Mouse (Mus musculus) regulatory T cell (primary cell): ENCODE measurements around the gene Olfr652.

Experiments used
- in situ Hi-C: fragments of 300-600 bp; cut with MboI, MseI; formaldehyde crosslinking; loops from one replicate; pipeline ENCODE4 v1.15.1; 2025; ENCODE audit warnings: high pct_unique_total_duplicates

Gene Olfr652

DNA sequence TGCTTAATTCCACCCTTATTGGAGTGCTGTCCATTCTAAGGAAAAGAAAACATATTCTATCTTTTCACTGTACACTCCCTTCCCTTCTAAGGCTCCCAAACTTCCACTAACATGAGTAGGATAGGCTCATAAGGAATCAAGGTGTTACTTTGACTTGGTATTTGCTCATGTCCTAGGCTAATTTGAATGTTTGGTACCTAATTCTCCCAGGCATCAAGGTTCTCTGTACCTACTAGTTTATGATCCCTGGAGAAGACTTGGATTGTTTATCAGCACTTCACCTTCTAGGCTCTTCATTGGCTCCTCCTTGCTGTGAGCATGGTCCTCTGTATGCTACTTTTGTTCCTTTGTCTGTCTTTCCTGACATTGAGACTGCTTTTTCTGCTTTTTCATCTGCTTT lies at the start of gene Olfr652:
TSS of gene Olfr652 (plus strand) at position 301 of the 400 bp plus-strand sequence.
- in situ Hi-C loops: no loop called here

DNA sequence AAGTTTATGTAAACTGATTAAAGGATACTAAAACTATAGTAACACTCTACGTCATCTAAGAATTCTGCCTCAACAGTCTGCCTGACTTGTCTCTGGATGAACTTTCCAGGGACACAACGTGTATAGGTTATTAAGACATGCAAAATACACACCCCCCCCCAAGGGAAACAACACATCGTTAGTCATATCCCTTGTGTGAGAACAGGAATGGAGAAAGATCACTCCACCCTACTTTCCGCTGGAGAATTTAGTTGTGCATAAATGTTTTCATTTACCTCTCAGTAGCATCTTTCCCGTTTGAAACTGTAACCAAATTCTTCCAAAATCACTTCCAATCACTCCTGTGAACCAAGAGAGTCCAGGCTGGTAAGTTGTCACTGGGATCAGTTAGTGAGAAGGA lies 10.9 kb upstream of the Olfr652 start, which contains the start of gene Olfr651:
TSS of gene Olfr651 (plus strand) at position 301 of the 400 bp plus-strand sequence.
- in situ Hi-C loops: no loop called here

DNA sequence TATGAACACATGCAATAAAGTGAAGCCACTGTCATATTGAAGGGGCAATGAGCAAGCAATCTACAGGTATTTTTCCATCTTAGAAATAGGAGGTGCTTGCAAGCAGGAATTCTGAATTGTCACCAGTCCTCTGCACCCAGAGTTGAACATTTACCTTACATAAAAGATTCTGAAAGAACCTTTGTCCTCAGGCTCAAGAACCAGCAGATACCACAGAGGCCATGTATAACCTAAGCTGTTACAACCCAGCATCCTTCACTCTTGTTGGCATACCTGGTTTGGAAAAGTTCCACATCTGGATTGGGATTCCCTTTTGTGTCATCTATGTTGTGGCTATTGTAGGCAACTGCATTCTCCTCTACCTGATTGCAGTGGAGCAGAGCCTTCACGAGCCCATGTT lies 8.0 kb upstream of the Olfr652 start:
- in situ Hi-C loops: no loop called here

DNA sequence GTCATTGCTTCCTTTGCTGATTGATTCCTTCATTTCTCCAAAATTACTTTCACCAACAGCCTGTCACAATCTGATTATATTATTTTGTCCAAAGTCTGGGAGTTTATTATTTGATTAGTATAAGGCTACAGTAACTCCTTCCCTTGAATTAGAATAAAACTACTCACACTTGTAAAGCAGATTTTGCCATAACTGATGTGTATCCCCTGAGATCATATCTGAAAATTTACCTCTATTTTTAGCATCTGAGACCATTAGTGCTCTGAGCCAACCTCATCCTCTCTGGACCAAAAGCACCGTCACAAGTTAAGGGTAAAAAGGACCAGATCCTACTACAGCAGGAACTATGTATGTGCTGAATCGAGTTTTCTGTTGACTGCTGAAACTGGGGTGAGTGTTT lies 16.3 kb downstream of the Olfr652 start, which contains the start of gene Olfr653:
TSS of gene Olfr653 (plus strand) at position 301 of the 400 bp plus-strand sequence.
- in situ Hi-C loops: no loop called here

DNA sequence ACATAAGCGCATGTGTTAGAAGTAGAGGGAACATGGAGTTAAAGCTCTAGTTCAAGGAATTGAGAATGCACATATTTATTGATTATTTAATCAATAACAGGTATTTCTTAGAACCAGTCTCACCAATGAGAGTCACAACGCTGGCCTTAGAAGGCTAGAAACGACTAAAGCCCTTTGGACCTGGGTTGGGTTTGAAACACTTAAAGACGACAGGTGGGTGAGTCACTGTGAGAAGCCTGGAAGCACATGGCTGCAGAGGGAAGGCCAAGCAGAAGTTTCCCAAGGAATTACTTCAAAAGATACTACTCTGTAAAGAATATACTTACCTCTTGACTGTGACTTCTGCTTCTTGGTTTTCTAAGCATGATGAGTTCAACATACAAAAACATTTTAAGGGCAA lies 20.1 kb downstream of the Olfr652 start:
- in situ Hi-C loops: no loop called here

DNA sequence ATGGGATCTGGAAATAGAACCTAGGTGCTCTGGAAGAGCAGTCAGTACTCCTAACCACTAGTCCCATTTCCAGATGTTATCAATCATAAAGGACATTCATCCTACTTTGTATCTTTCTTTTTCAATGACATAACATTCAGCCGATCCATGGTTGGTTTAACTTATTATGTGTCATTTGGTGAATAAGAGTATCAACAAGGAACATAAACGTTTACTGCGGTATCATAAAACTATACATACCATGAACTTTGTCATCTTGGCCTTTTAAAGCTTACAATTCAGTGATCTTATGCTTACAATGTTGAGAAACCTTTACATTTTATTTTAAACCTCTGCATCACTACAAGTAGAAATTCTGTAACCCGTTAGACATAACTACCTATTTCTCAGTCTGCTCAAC lies 20.7 kb downstream of the Olfr652 start:
- in situ Hi-C loops: no loop called here

DNA sequence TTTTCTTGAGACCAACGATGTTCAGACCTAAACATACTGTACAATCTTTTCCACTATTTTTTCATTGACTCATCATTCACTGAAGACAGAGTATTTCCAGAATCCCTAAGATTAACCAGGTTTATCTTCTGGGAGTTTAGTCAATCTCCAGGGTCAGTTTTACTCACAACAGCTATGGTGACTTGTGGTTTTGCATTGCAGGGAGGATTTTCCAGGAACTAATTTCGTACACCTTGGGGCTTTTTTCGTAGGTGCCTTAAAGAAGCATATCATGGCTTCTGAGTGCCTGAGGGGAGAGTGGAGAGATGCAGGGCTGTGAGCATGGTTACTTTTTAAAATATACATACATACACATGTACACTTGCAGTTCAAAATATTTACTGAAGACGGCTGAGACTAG lies 26.0 kb downstream of the Olfr652 start, which contains the start of gene Olfr654:
TSS of gene Olfr654 (plus strand) at position 301 of the 400 bp plus-strand sequence.
- in situ Hi-C loops: no loop called here

DNA sequence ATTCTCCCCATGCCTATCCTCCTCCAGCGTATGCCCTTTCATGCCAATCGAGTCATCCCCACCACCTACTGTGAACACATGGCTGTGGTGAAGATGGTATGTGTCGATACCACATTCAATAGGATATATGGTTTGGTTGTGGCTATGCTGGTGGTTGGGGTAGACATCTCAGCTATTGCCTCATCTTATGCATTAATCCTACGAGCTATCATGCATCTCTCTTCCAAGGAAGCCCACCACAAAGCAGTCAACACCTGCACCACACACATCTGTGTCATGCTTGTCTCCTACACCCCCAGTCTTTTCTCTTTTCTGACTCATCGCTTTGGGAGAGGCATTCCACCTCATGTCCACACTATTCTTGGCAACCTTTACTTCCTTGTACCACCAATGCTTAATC lies 27.6 kb downstream of the Olfr652 start:
- in situ Hi-C loops: no loop called here

DNA sequence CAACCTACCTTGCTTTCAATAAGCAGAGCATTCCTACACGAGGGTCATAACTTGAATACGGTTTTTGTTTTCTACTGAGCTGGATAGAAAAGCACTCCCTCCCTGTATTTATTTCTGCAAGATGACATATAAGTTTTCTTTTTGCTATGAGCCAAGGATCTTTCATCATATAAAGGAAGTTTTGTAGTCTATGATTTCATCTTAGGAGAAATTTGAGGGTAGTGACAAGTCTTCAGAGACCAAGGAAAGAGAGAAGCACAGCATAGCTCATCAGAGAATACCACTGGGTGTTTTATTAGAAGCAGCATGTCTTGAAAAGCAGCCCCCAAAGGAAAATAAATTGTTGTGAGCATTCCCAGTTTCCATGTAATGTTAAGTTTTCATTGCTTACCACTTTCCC lies 41.0 kb downstream of the Olfr652 start, which contains the start of gene Olfr655:
TSS of gene Olfr655 (minus strand) at position 101 of the 400 bp plus-strand sequence.
- in situ Hi-C loops: loop anchor here (5.0 kb wide), 3 partner anchors 99 to 234 kb away; partner anchors contain the start of gene Trim30b

DNA sequence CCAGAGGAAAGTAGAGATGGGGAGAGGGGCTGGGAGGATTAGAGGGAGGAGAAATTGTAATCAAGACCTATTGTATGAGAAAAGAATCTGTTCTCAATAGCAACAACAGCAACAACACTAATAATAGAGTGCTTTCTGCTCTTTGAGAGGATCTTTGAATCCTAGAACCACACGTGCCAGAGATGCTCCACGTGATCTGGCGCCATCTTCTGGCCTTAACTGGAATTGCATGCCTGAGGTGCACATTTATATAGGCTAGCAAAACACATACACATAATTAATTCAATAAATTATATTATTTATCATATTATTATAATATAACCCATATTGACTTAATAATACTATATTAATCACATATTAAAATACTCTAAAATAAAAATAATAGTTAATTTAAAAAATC lies 42.5 kb downstream of the Olfr652 start:
- in situ Hi-C loops: loop anchor here (5.0 kb wide), 3 partner anchors 101 to 236 kb away; partner anchors contain the start of gene Trim30b

DNA sequence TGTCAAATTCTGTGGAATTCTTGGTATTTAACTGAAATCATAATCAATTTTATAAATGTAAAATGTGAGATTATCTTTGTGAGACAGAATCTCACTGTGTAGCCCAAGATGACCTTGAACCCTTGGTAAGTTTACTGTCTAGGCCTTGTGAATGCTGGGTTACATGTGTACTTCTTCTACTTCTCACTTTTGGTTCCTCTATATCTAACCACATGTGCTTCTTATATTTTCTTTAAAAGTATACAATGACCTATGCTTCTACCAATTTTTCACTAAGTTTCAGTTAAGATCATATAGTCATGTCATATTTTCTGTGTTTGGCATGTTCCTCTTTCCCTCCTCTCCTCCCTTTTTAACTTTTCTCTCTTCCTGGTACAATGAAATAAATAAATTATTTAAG lies 44.0 kb downstream of the Olfr652 start:
- in situ Hi-C loops: loop anchor here (5.0 kb wide), 4 partner anchors 102 to 402 kb away; partner anchors contain the start of gene Trim30b

DNA sequence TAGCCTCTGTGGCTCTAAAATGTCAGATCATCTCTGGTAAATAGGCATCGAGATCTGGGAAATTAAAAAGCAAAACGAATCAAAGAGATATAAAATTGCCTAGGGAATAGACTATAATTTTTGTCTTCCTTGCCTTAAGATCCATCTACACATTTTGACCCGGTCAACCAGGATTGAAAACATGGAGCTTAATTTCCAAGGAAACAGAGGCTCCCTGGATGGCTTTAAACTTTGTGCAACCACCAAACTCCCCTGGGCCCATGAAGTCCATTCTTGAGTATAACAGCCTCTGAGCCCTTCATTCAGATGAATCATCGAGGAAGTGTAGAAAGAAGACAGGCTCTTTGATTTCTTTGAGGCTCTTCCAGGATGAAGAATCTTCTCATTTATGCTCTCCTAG lies 53.0 kb downstream of the Olfr652 start, which contains the start of gene Olfr656:
TSS of gene Olfr656 (plus strand) at position 301 of the 400 bp plus-strand sequence.
- in situ Hi-C loops: no loop called here
